Mouse (Mus musculus) limb, embryonic 10.5 days (tissue): ENCODE data around the gene Umad1. TPM values are rescaled to one million over a fixed set of nuclear protein-coding genes. Genes with fewer than 3 reads are reported as not detected.

Experiments
- DNase-seq: peaks from one replicate; pipeline ENCODE4 v3.0.0-alpha.2; 2017; ENCODE audit warnings: low spot score
- H3K27ac ChIP-seq: fragments of 300-500 bp; sonication (generic); 2 replicates; pipeline ENCODE4 v1.5.1; 2016; ENCODE audit warnings: mild to moderate bottlenecking
- H3K27me3 ChIP-seq: fragments of 300-500 bp; sonication (generic); 2 replicates; pipeline ENCODE4 v1.6.1; 2016; ENCODE audit warnings: low read depth, mild to moderate bottlenecking; ENCODE audit not compliant: poor library complexity, severe bottlenecking
- H3K36me3 ChIP-seq: fragments of 300-500 bp; sonication (generic); 2 replicates; pipeline ENCODE4 v1.6.1; 2016; ENCODE audit warnings: mild to moderate bottlenecking, moderate library complexity
- H3K4me1 ChIP-seq: fragments of 300-500 bp; sonication (generic); 2 replicates; pipeline ENCODE4 v1.6.1; 2016
- H3K4me3 ChIP-seq: fragments of 300-500 bp; sonication (generic); 2 replicates; pipeline ENCODE4 v1.5.1; 2016; ENCODE audit warnings: mild to moderate bottlenecking, moderate library complexity
- H3K9me3 ChIP-seq: fragments of 300-500 bp; sonication (generic); replicated peaks from 2 replicates; pipeline ENCODE4 v1.6.1; 2016; ENCODE audit warnings: mild to moderate bottlenecking
- WGBS: fragments of 180-500 bp; shearing (Covaris S2); methylation state at CpG from one replicate; pipeline ENCODE4 v1.1.7; 2016; 5-methylcytosine and 5-hydroxymethylcytosine counted together
- polyA plus RNA-seq: library from polyadenylated mRNA; unstranded; fragments of >200 nt; fragmentation: Nextera tagmentation; extraction: Ambion mirVana; gene quantifications from 2 replicates; pipeline ENCODE4 v1.2.1, GENCODE M21; 2016

Gene Umad1
- polyA plus RNA-seq, 1 experiment from 2014 or later, result 14.4 TPM

- 79% methylated on average over 2 of the region's 2 CpGs for WGBS
- Histone ChIP-seq H3K27me3 (no peaks in the 10 kb centered on the region), H3K4me1 (no peaks in the 10 kb centered on the region), H3K9me3 (no peaks in the 10 kb centered on the region), H3K27ac (no peak overlapping the region), H3K36me3 (no peaks in the 10 kb centered on the region), H3K4me3 (no peak overlapping the region)
- DNase-seq, result no peak
These were observed 99.7 kb downstream of the Umad1 start for GRCm38 (mm10) chr6:8358782-8359181.

- no peak for DNase-seq
- Histone ChIP-seq H3K9me3 (no peaks in the 10 kb centered on the region), H3K27me3 (no peaks in the 10 kb centered on the region), H3K27ac (no peak overlapping the region), H3K36me3 (peaks cover 3% of the 10 kb centered on the region; the same call in 1 of the 2 replicates), H3K4me1 (no peaks in the 10 kb centered on the region), H3K4me3 (no peak overlapping the region)
- 86% methylated on average over 7 of the region's 7 CpGs for WGBS
These were observed 101.7 kb downstream of the Umad1 start for GRCm38 (mm10) chr6:8360805-8361204.

DNA sequence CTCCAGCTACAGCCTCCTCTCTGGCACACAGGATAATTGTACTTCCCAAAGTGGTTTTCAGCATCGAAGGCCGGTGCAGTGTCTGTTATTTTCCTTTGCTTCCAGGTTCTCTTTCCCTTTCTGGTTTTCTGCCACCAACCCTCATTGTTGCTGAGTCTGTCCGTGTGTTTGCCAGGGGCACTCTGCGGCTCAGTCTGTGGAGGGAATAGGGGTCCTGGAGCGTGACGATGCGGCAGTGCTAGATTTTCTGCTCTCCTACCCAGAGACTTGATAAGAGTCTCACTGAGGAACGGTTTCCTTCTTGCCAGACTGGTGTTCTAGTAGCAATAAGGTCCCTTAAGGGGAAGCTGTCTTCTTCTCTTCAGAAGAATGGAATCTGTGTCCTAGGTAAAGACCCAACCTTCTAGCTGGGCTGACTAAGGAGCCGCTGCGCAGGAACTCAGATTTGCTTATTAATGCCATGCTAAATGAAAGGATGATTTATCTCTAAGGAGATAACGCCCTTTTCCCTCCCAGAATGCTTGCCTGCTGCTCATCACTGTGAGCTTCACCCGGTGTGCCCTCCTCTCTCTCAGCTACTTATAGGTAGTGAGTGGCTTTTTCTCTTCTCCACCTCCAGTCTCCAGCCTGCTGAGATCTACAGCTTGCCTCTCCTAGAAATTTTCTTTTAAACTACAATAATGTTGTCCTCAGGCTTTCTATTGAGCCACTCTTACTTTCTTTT is 105.1 kb downstream of the Umad1 start:
- Histone ChIP-seq H3K27me3 (no peaks in the 10 kb centered on the region), H3K9me3 (no peaks in the 10 kb centered on the region), H3K27ac (no peak overlapping the region), H3K4me1 (no peaks in the 10 kb centered on the region), H3K4me3 (no peak overlapping the region), H3K36me3 (peaks cover 3% of the 10 kb centered on the region; the same call in 1 of the 2 replicates)
- 86% methylated on average over 12 of the region's 12 CpGs for WGBS
- DNase-seq, result no peak

DNA sequence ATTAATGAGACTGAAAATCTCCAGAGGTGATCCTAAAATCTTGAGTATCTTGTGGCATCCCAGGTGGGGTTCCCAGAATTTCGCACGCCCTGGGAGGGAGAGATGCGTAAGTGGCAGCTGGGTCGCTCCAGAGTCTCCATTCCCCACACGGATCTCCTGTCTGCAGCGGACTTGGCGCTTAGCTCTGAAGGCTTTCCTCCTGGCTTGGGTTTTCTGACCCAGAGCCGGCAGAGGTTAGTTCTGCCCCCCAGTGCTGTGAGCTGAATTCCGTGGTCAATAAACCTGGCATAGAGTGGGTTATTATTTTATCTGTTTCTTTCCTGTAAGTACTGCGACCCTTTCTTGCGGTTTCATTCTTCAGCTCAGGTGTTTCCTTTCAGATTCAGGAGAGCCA is 105.7 kb downstream of the Umad1 start:
- no peak for DNase-seq
- Histone ChIP-seq H3K27ac (no peak overlapping the region), H3K4me3 (no peak overlapping the region), H3K36me3 (peaks cover 3% of the 10 kb centered on the region; the same call in 1 of the 2 replicates), H3K4me1 (no peaks in the 10 kb centered on the region), H3K27me3 (no peaks in the 10 kb centered on the region), H3K9me3 (no peaks in the 10 kb centered on the region)
- WGBS, result 84% methylated on average over 11 of the region's 11 CpGs

GRCm38 (mm10) chr6:8367675-8368074 is 108.6 kb downstream of the Umad1 start:
- Histone ChIP-seq H3K4me1 (no peaks in the 10 kb centered on the region), H3K4me3 (no peak overlapping the region), H3K27ac (no peak overlapping the region), H3K36me3 (peaks cover 3% of the 10 kb centered on the region; the same call in 1 of the 2 replicates), H3K9me3 (no peaks in the 10 kb centered on the region), H3K27me3 (no peaks in the 10 kb centered on the region)
- WGBS, result 93% methylated on average over 4 of the region's 4 CpGs
- DNase-seq, result no peak

DNA sequence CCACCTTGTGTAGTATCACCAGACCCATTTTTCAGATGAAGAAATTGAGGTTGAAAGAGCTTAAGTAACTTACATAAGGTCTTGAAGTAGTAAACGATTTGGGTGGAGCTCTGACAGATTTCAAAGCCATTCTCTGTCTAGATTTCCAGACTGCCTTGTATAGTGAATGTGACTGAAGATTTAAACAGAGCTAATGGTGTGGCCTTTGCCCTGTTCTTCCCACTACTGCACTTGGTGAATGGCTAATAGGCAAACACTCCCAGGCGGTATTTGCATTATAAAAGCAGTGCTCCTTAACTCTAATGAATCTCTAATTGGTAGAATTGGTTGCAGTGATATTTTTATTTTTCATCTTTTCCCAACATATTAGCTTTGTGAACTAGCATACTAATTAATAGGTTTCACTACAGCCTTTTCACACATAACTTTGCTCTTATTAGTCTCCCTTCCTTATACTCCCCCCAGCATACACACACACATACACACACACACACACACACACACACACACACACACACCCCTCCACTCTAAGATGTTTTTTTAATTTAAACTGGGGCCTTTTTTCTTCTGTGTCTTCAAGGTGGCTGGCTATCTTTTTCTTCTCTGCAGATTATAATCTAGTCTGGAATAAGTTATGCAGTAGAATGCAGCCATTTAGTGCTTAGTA is 109.2 kb downstream of the Umad1 start:
- H3K9me3 ChIP-seq, result no peaks in the 10 kb centered on the region
- no peak overlapping the region for H3K4me3 ChIP-seq
- H3K36me3 ChIP-seq, result peaks cover 3% of the 10 kb centered on the region; the same call in 1 of the 2 replicates
- no peak for DNase-seq
- 82% methylated on average over 2 of the region's 2 CpGs for WGBS
- no peaks in the 10 kb centered on the region for H3K4me1 ChIP-seq
- H3K27me3 ChIP-seq, result no peaks in the 10 kb centered on the region
- H3K27ac ChIP-seq, result no peak overlapping the region

GRCm38 (mm10) chr6:8370624-8371023 is 111.5 kb downstream of the Umad1 start:
- Histone ChIP-seq H3K9me3 (no peaks in the 10 kb centered on the region), H3K27ac (no peak overlapping the region), H3K4me3 (no peak overlapping the region), H3K27me3 (no peaks in the 10 kb centered on the region), H3K36me3 (no peaks in the 10 kb centered on the region), H3K4me1 (no peaks in the 10 kb centered on the region)
- WGBS, result 91% methylated on average over 3 of the region's 3 CpGs
- no peak for DNase-seq

DNA sequence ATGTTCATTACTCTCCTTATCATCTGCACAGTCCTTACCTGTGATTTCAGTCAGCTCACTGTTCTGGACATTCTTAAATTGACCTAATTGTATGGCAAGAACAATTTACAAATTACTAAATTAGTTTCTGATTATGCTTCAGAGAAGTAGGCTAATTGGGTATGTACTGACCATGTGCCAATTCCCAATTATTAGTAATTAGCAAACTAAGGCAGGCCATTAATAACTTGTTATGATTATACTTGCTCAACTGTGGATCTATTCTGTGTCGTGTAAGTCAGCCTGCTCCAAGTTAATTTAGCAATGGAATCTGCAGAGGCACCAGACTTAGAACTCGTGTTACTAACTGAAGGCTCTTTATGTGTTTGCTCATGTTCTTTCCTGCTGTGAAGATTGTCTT is 114.0 kb downstream of the Umad1 start:
- no peaks in the 10 kb centered on the region for H3K9me3 ChIP-seq
- H3K4me3 ChIP-seq, result no peak overlapping the region
- H3K4me1 ChIP-seq, result no peaks in the 10 kb centered on the region
- no peak overlapping the region for H3K27ac ChIP-seq
- no peak for DNase-seq
- H3K27me3 ChIP-seq, result no peaks in the 10 kb centered on the region
- H3K36me3 ChIP-seq, result peaks cover 3% of the 10 kb centered on the region; the same call in 1 of the 2 replicates
- 77% methylated on average over 2 of the region's 2 CpGs for WGBS

- WGBS, result 62% methylated on average over 8 of the region's 8 CpGs
- H3K4me1 ChIP-seq, result no peaks in the 10 kb centered on the region
- peaks cover 3% of the 10 kb centered on the region; the same call in 1 of the 2 replicates for H3K36me3 ChIP-seq
- no peak overlapping the region for H3K4me3 ChIP-seq
- no peak for DNase-seq
- H3K9me3 ChIP-seq, result no peaks in the 10 kb centered on the region
- H3K27me3 ChIP-seq, result no peaks in the 10 kb centered on the region
- no peak overlapping the region for H3K27ac ChIP-seq
These were observed 114.8 kb downstream of the Umad1 start for GRCm38 (mm10) chr6:8373851-8374250.

- no peak for DNase-seq
- 89% methylated on average over 6 of the region's 6 CpGs for WGBS
- Histone ChIP-seq H3K4me3 (no peak overlapping the region), H3K4me1 (no peaks in the 10 kb centered on the region), H3K36me3 (peaks cover 3% of the 10 kb centered on the region; the same call in 1 of the 2 replicates), H3K27me3 (no peaks in the 10 kb centered on the region), H3K27ac (no peak overlapping the region), H3K9me3 (no peaks in the 10 kb centered on the region)
These were observed 115.2 kb downstream of the Umad1 start for GRCm38 (mm10) chr6:8374290-8374689.

DNA sequence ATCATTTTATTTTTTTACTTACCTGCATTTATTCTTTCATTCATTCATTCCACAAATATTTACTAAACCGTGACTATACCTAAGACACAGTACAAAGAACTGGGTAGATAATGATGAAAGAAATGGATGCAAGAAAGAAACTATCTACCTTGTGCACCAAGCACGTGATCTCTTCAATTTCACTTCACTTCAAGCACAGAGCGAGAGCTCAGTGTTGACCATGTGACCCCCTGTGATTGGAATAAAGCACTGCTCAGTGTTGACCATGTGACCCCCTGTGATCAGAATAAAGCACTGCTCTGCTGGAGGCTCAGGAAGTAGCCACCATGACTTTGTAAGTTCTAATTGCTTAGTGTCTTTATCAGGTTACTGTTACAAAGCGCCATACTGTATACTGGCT is 115.6 kb downstream of the Umad1 start:
- Histone ChIP-seq H3K4me1 (no peaks in the 10 kb centered on the region), H3K9me3 (no peaks in the 10 kb centered on the region), H3K27me3 (no peaks in the 10 kb centered on the region), H3K36me3 (peaks cover 3% of the 10 kb centered on the region; the same call in 1 of the 2 replicates), H3K4me3 (no peak overlapping the region), H3K27ac (no peak overlapping the region)
- 92% methylated on average over 4 of the region's 4 CpGs for WGBS
- DNase-seq, result no peak

DNA sequence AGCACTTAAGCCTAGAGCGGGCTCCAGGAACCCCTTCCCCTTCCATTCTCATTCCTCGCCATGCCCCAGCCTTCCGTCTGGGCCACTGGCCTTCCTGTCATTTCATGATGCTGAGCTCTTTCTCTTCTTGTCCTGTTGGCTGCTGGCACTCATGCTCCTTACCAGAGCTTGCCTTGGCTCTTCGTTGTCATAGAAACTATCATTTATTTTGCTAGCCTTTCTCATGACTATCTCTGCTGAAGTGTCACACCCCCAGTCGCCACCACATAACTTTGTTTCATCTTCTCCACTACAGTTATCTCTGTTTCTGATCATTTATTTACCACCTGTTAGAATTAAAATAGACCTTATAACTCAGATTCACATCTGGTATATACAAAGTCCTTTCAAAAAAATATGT is 117.3 kb downstream of the Umad1 start:
- H3K27ac ChIP-seq, result no peak overlapping the region
- H3K36me3 ChIP-seq, result peaks cover 3% of the 10 kb centered on the region; the same call in 1 of the 2 replicates
- no peaks in the 10 kb centered on the region for H3K4me1 ChIP-seq
- H3K27me3 ChIP-seq, result no peaks in the 10 kb centered on the region
- no peaks in the 10 kb centered on the region for H3K9me3 ChIP-seq
- 92% methylated on average over 5 of the region's 5 CpGs for WGBS
- no peak for DNase-seq
- H3K4me3 ChIP-seq, result no peak overlapping the region

DNA sequence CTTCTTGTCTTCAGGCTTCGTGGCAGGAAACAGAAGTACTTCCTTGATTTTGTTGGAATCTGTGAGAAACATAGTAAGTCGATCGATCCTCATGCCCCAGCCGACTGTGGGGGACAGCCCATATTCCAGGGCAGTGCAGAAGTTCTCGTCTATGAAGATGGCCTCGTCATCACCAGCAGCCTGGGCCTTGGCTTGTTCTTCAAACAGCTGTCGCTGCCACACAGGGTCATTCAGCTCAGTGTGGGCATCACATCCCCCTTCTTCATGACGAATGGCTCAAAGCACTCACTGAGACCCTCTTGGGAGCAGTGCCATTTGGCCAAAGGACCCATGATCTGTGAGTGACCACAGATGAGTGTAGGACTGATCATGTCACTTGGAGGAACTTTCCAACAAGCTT is 118.6 kb downstream of the Umad1 start:
- Histone ChIP-seq H3K4me1 (no peaks in the 10 kb centered on the region), H3K27ac (no peak overlapping the region), H3K27me3 (no peaks in the 10 kb centered on the region), H3K36me3 (peaks cover 3% of the 10 kb centered on the region; the same call in 1 of the 2 replicates), H3K9me3 (no peaks in the 10 kb centered on the region), H3K4me3 (no peak overlapping the region)
- WGBS, result 91% methylated on average over 8 of the region's 8 CpGs
- no peak for DNase-seq
